Mouse (Mus musculus): Measurements from ENCODE around the gene Cd300ld4. TPM values are rescaled to one million over a fixed set of nuclear protein-coding genes. Genes with fewer than 3 reads are reported as not detected.
"Not testable (repeated sequence)": the region's sequence is repeated elsewhere in the genome, so short reads cannot be mapped to it uniquely, and the experiment has no call there.

Gene Cd300ld4
- polyA plus RNA-seq, 1 experiment from 2014 or later: not detected

DNA sequence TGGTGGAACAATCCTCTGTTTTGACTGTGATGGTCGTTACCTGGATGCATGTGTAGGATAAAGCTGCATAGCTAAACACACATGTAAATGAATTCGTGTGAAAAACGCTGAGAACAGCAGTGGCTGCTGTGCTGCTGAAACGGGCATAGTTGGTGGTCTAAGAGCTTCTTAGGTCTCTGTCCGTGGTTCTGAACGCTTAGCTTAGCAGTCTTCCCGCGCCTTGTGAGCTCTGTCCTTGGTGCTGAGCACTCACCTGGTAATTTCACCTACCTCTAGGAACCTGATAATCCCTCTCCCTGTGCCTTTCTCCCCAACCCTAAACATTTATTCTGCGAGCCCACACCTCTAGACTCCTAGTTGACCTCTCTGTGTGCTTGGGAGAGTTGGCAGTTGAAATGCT, 25.4 kb upstream of the Cd300ld4 start:
- no peaks in the 10 kb centered on the region for H3K9me3 ChIP-seq
- 0 out of 2 replicates have a peak, but pooled peaks cover 8% of the 10 kb centered on the region for H3K27me3 ChIP-seq (replicated peaks)
- no peak overlapping the region for H3K9ac ChIP-seq
- H3K4me1 ChIP-seq: no peaks in the 10 kb centered on the region
- no peak overlapping the region for H3K4me2 ChIP-seq
- no peak overlapping the region for H3K27ac ChIP-seq
- H3K4me3 ChIP-seq: no peak overlapping the region
- no peaks in the 10 kb centered on the region for H3K36me3 ChIP-seq (replicated peaks)
- 6% methylated on average over 9 of the region's 9 CpGs for WGBS
- ATAC-seq (replicated peaks): no peak

DNA sequence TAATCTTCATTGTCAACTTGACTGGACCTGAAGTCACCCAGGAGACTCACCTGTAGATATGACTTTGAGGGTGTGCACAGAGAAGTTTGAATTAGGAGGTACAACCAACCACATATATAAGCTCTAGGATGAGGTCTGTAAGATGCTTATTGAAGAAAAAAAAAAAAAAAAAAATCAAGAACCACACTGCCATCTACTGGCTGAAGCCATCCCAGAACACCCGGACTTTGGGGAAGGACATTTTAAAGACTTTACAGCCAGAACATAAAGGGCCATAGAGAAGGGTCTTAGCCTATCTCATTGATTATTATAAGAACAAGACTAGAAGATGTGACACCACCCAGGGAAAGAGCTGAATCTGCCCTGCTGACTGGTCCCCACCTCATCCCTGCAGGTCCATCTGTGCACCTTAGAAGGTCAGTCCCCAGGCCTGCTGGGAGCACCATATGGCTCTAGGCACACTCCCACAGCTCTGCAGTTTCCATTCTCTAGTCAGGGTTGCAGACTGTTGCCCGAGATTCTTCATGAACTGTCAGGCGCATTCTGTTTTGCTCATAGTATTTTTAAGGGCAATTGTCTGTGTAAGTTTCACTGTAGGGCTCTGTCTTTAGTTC, 22.6 kb upstream of the Cd300ld4 start:
- no peak overlapping the region for H3K9ac ChIP-seq
- H3K4me3 ChIP-seq: no peak overlapping the region
- WGBS: 48% methylated on average over 3 of the region's 3 CpGs
- H3K27me3 ChIP-seq (replicated peaks): 0 out of 2 replicates have a peak, but pooled peaks cover 8% of the 10 kb centered on the region
- no peaks in the 10 kb centered on the region for H3K36me3 ChIP-seq (replicated peaks)
- no peaks in the 10 kb centered on the region for H3K9me3 ChIP-seq
- H3K4me1 ChIP-seq: no peaks in the 10 kb centered on the region
- no peak overlapping the region for H3K4me2 ChIP-seq
- H3K27ac ChIP-seq: no peak overlapping the region
- ATAC-seq (replicated peaks): no peak

DNA sequence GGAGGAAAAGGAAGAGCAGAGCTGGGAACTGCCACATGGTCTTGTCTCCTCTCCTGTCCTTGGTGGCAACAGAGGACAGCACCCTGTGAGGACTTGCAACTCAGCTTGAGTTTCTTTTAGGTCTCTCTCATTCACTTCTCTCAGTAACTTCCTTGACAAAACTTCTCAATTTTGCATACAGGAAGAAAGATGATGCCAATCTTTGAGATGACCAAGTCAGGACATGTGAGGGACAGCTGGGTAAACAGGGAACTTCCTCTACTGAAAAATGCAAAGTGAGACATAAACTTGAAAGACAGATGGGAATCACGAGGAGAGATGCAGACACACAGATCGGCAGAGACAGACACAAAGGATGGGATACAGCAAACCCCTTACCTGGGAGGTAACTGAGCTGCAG, 21.4 kb upstream of the Cd300ld4 start, which contains the start of gene Cd300ld3:
Gene Cd300ld3 (minus strand): TSS at position 151 of the 400 bp plus-strand sequence.
- H3K27ac ChIP-seq: no peak within 1 kb of the TSS
- H3K4me3 ChIP-seq: no peak within 1 kb of the TSS
- no peaks in the 10 kb centered on the region for H3K4me1 ChIP-seq
- H3K9me3 ChIP-seq: no peaks in the 10 kb centered on the region
- no peak for ATAC-seq (replicated peaks)
- H3K4me2 ChIP-seq: no peak within 1 kb of the TSS
- WGBS: 81% methylated on average over 2 of the region's 2 CpGs
- 0 out of 2 replicates have a peak, but pooled peaks cover 8% of the 10 kb centered on the region for H3K27me3 ChIP-seq (replicated peaks)
- H3K9ac ChIP-seq: no peak within 1 kb of the TSS
- H3K36me3 ChIP-seq (replicated peaks): no peaks in the 10 kb centered on the region

DNA sequence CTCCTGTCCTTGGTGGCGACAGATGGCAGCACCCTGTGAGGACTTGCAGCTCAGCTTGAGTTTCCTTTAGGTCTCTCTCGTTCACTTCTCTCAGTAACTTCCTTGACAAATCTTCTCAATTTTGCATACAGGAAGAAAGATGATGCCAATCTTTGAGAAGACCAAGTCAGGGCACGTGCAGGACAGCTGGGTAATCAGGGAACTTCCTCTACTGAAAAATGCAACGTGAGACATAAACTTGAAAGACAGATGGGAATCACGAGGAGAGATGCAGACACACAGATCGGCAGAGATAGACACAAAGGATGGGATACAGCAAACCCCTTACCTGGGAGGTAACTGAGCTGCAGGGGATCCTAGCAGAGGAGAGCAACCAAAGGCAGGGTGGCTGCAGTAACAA, 10.9 kb upstream of the Cd300ld4 start, which contains the start of gene Cd300ld5:
Gene Cd300ld5 (minus strand): TSS at position 101 of the 400 bp plus-strand sequence.
- WGBS: no CpG with 5 or more reads among the region's 6 CpGs
- not testable (repeated sequence) for H3K9ac ChIP-seq; H3K27me3 ChIP-seq (replicated peaks); H3K27ac ChIP-seq; ATAC-seq (replicated peaks); H3K36me3 ChIP-seq (replicated peaks); H3K4me1 ChIP-seq; H3K4me3 ChIP-seq; H3K9me3 ChIP-seq; H3K4me2 ChIP-seq

DNA sequence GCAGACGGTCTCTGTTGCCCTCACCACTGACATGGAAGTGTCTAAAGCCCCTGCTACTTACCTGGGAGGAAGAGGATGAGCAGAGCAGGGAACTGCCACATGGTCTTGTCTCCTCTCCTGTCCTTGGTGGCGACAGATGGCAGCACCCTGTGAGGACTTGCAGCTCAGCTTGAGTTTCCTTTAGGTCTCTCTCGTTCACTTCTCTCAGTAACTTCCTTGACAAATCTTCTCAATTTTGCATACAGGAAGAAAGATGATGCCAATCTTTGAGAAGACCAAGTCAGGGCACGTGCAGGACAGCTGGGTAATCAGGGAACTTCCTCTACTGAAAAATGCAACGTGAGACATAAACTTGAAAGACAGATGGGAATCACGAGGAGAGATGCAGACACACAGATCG, 10.7 kb downstream of the Cd300ld4 start, which contains the start of gene Cd300ld2:
Gene Cd300ld2 (minus strand): TSS at position 101 of the 400 bp plus-strand sequence.
- not testable (repeated sequence) for H3K9me3 ChIP-seq; H3K27ac ChIP-seq; H3K36me3 ChIP-seq (replicated peaks); ATAC-seq (replicated peaks); H3K27me3 ChIP-seq (replicated peaks); H3K4me2 ChIP-seq; H3K4me1 ChIP-seq; H3K9ac ChIP-seq; H3K4me3 ChIP-seq
- WGBS: no CpG with 5 or more reads among the region's 7 CpGs

GRCm38 (mm10) chr11:115004070-115004469, 22.7 kb downstream of the Cd300ld4 start:
- H3K4me3 ChIP-seq: no peak overlapping the region
- ATAC-seq (replicated peaks): no peak
- H3K4me1 ChIP-seq: no peaks in the 10 kb centered on the region
- no peak overlapping the region for H3K27ac ChIP-seq
- WGBS: 87% methylated on average over 5 of the region's 5 CpGs
- no peak overlapping the region for H3K4me2 ChIP-seq
- H3K27me3 ChIP-seq (replicated peaks): no peaks in the 10 kb centered on the region
- H3K9me3 ChIP-seq: no peaks in the 10 kb centered on the region
- no peak overlapping the region for H3K9ac ChIP-seq
- no peaks in the 10 kb centered on the region for H3K36me3 ChIP-seq (replicated peaks)

DNA sequence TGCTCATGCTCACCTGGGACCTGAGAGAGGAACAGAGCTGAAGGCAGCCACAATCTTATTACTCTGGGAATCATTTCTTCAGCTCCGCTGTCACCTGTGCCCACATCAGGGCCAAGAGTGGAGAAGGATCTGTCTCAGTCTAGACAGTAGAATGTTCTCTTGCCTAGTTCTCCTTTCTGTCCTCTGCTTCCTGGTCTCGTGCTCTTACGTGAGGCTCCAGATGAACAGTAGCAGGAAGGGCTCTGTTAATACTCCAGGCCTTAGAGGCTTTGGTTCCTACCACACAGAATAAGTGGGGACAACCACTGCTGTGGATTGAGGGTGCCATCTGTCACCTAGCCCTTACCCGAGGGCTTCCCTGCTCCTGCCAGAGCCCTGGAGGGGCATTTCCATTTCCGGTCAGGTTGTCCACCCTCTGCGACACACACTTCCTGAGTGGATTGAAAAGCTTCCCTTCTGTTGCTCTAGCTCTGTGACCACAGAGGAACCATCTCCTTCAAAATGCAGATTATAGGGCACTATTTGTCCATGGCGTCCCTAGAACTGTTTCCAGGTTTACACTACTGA, 25.3 kb downstream of the Cd300ld4 start, which contains the start of gene Cd300c2:
Gene Cd300c2 (minus strand): TSS at position 407 of the 567 bp plus-strand sequence.
- no peak within 1 kb of the TSS for H3K9ac ChIP-seq
- H3K36me3 ChIP-seq (replicated peaks): no peaks in the 10 kb centered on the region
- 91% methylated on average over 7 of the region's 7 CpGs for WGBS
- no peak for ATAC-seq (replicated peaks)
- H3K4me3 ChIP-seq: no peak within 1 kb of the TSS
- H3K9me3 ChIP-seq: no peaks in the 10 kb centered on the region
- no peak within 1 kb of the TSS for H3K4me2 ChIP-seq
- no peaks in the 10 kb centered on the region for H3K4me1 ChIP-seq
- H3K27me3 ChIP-seq (replicated peaks): no peaks in the 10 kb centered on the region
- H3K27ac ChIP-seq: no peak within 1 kb of the TSS

DNA sequence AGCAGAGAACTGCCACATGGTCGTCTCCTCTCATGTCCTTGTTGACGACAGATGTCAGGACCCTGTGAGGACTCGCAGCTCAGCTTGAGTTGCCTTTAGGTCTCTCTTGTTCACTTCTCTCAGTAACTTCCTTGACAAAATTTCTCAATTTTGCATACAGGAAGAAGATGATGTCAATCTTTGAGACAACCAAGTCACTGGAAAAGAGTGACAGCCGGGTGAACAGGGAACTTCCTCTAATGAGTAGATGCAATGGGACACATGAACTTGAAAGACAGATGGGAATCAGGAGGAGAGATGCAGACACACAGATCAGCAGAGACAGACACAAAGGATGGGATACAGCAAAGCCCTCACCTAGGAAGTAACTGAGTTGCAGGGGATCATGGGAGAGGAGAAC, 37.0 kb downstream of the Cd300ld4 start, which contains the start of gene Cd300ld:
Gene Cd300ld (minus strand): TSS at position 130 of the 400 bp plus-strand sequence.
- H3K27ac ChIP-seq: no peak within 1 kb of the TSS
- H3K9me3 ChIP-seq: no peaks in the 10 kb centered on the region
- no peaks in the 10 kb centered on the region for H3K4me1 ChIP-seq
- H3K27me3 ChIP-seq (replicated peaks): no peaks in the 10 kb centered on the region
- no peak within 1 kb of the TSS for H3K4me2 ChIP-seq
- H3K9ac ChIP-seq: no peak within 1 kb of the TSS
- WGBS: 81% methylated on average over 4 of the region's 4 CpGs
- no peak within 1 kb of the TSS for H3K4me3 ChIP-seq
- H3K36me3 ChIP-seq (replicated peaks): no peaks in the 10 kb centered on the region
- ATAC-seq (replicated peaks): no peak

- Histone ChIP-seq H3K4me3 (no peak overlapping the region), H3K36me3 (replicated peaks) (no peaks in the 10 kb centered on the region), H3K27me3 (replicated peaks) (no peaks in the 10 kb centered on the region), H3K4me2 (no peak overlapping the region), H3K9ac (no peak overlapping the region), H3K27ac (no peak overlapping the region), H3K9me3 (no peaks in the 10 kb centered on the region), H3K4me1 (no peaks in the 10 kb centered on the region)
- no peak for ATAC-seq (replicated peaks)
- 82% methylated on average over 4 of the region's 4 CpGs for WGBS
Measured at GRCm38 (mm10) chr11:114981866-114982265, 44.9 kb downstream of the Cd300ld4 start.

GRCm38 (mm10) chr11:114972726-114973125, 54.1 kb downstream of the Cd300ld4 start:
- Histone ChIP-seq H3K4me2 (no peak overlapping the region), H3K27ac (no peak overlapping the region), H3K4me1 (no peaks in the 10 kb centered on the region), H3K9me3 (no peaks in the 10 kb centered on the region), H3K9ac (no peak overlapping the region), H3K4me3 (no peak overlapping the region), H3K27me3 (replicated peaks) (no peaks in the 10 kb centered on the region), H3K36me3 (replicated peaks) (no peaks in the 10 kb centered on the region)
- WGBS: 85% methylated on average over 10 of the region's 10 CpGs
- ATAC-seq (replicated peaks): no peak

All from midbrain, embryonic 15.5 days (tissue).